Mouse (Mus musculus): ENCODE data around the gene Ldah. TPM values are rescaled to one million over a fixed set of nuclear protein-coding genes. Genes with fewer than 3 reads are reported as not detected.

Gene Ldah
- total and polyA plus RNA-seq, 3 experiments = 25.1 to 31.0 (median 26.1) TPM

- H3K79me2 ChIP-seq (replicated peaks; ENCODE audit: control insufficient read depth, insufficient read depth, low read length) = no peaks in the 10 kb centered on the region
- no peak overlapping the region for H3K9ac ChIP-seq (ENCODE audit: low read depth, low read length)
- 42% methylated on average over 2 of the region's 2 CpGs for WGBS
- no peak for DNase-seq
- H3K27ac ChIP-seq = no peak overlapping the region
- intact Hi-C loops (cut with DNase I) = no loop called here
- H3K4me3 ChIP-seq = no peak overlapping the region
- no peak for TF ChIP-seq EP300 (IDR thresholded peaks at IDR 0.05; ENCODE audit: insufficient read depth, low read depth, low read length)
- TF ChIP-seq POLR2A (IDR thresholded peaks at IDR 0.05; ENCODE audit: insufficient read depth, low read depth, low read length) = no peak
- TF ChIP-seq CTCF (IDR thresholded peaks at IDR 0.05) = no peak
- H3K4me1 ChIP-seq (ENCODE audit: control insufficient read depth, insufficient read depth, low read length) = no peaks in the 10 kb centered on the region
- H3K36me3 ChIP-seq (ENCODE audit: control insufficient read depth, insufficient read depth, low read length) = no peaks in the 10 kb centered on the region; the same call in 1 of the 2 replicates
- H3K27me3 ChIP-seq (ENCODE audit: control insufficient read depth, insufficient read depth, low read length) = no peaks in the 10 kb centered on the region
These were observed 63.5 kb downstream of the Ldah start for GRCm38 (mm10) chr12:8271405-8271804.

- Histone ChIP-seq H3K27me3 (ENCODE audit: control insufficient read depth, insufficient read depth, low read length) (no peaks in the 10 kb centered on the region), H3K36me3 (ENCODE audit: control insufficient read depth, insufficient read depth, low read length) (peaks cover 2% of the 10 kb centered on the region; the same call in 1 of the 2 replicates), H3K4me3 (no peak overlapping the region), H3K4me1 (ENCODE audit: control insufficient read depth, insufficient read depth, low read length) (peaks cover 4% of the 10 kb centered on the region), H3K79me2 (replicated peaks; ENCODE audit: control insufficient read depth, insufficient read depth, low read length) (no peaks in the 10 kb centered on the region), H3K9ac (ENCODE audit: low read depth, low read length) (no peak overlapping the region), H3K27ac (no peak overlapping the region)
- TF ChIP-seq EP300 (IDR thresholded peaks at IDR 0.05; ENCODE audit: insufficient read depth, low read depth, low read length) = no peak
- TF ChIP-seq POLR2A (IDR thresholded peaks at IDR 0.05; ENCODE audit: insufficient read depth, low read depth, low read length) = no peak
- no peak for TF ChIP-seq CTCF (IDR thresholded peaks at IDR 0.05)
- intact Hi-C loops (cut with DNase I) = no loop called here
- WGBS = 75% methylated on average over 6 of the region's 6 CpGs
- DNase-seq = no peak
These were observed 65.7 kb downstream of the Ldah start for GRCm38 (mm10) chr12:8273471-8274171.

- intact Hi-C loops (cut with DNase I) = no loop called here
- WGBS = 94% methylated on average over 4 of the region's 4 CpGs
These were observed 67.5 kb downstream of the Ldah start for GRCm38 (mm10) chr12:8275424-8275823.

GRCm38 (mm10) chr12:8281225-8282017 is 73.5 kb downstream of the Ldah start:
- DNase-seq = no peak
- intact Hi-C loops (cut with DNase I) = no loop called here

More at GRCm38 (mm10) chr12:8275424-8275823, 67.5 kb downstream of the Ldah start:
- DNase-seq = no peak
- peaks cover 2% of the 10 kb centered on the region; the same call in 1 of the 2 replicates for H3K36me3 ChIP-seq (ENCODE audit: control insufficient read depth, insufficient read depth, low read length)
- no peak overlapping the region for H3K4me3 ChIP-seq
- TF ChIP-seq CTCF (IDR thresholded peaks at IDR 0.05) = no peak
- no peak for TF ChIP-seq EP300 (IDR thresholded peaks at IDR 0.05; ENCODE audit: insufficient read depth, low read depth, low read length)
- TF ChIP-seq POLR2A (IDR thresholded peaks at IDR 0.05; ENCODE audit: insufficient read depth, low read depth, low read length) = no peak
- H3K27ac ChIP-seq = no peak overlapping the region
- no peaks in the 10 kb centered on the region for H3K27me3 ChIP-seq (ENCODE audit: control insufficient read depth, insufficient read depth, low read length)
- H3K79me2 ChIP-seq (replicated peaks; ENCODE audit: control insufficient read depth, insufficient read depth, low read length) = no peaks in the 10 kb centered on the region
- peaks cover 4% of the 10 kb centered on the region for H3K4me1 ChIP-seq (ENCODE audit: control insufficient read depth, insufficient read depth, low read length)
- H3K9ac ChIP-seq (ENCODE audit: low read depth, low read length) = no peak overlapping the region

GRCm38 (mm10) chr12:8287970-8288369 is 80.1 kb downstream of the Ldah start:
- no peak overlapping the region for H3K9ac ChIP-seq (ENCODE audit: low read depth, low read length)
- WGBS = 59% methylated on average over 3 of the region's 3 CpGs
- TF ChIP-seq EP300 (IDR thresholded peaks at IDR 0.05; ENCODE audit: insufficient read depth, low read depth, low read length) = no peak
- TF ChIP-seq CTCF (IDR thresholded peaks at IDR 0.05) = peak; percentile 32
- H3K4me1 ChIP-seq (ENCODE audit: control insufficient read depth, insufficient read depth, low read length) = no peaks in the 10 kb centered on the region
- no peaks in the 10 kb centered on the region for H3K27me3 ChIP-seq (ENCODE audit: control insufficient read depth, insufficient read depth, low read length)
- no peak overlapping the region for H3K27ac ChIP-seq
- no peaks in the 10 kb centered on the region for H3K36me3 ChIP-seq (ENCODE audit: control insufficient read depth, insufficient read depth, low read length)
- H3K79me2 ChIP-seq (replicated peaks; ENCODE audit: control insufficient read depth, insufficient read depth, low read length) = no peaks in the 10 kb centered on the region
- DNase-seq = no peak
- intact Hi-C loops (cut with DNase I) = no loop called here
- no peak overlapping the region for H3K4me3 ChIP-seq

More at GRCm38 (mm10) chr12:8281225-8282017, 73.5 kb downstream of the Ldah start:
- peaks cover 4% of the 10 kb centered on the region for H3K4me1 ChIP-seq (ENCODE audit: control insufficient read depth, insufficient read depth, low read length)
- no peak overlapping the region for H3K27ac ChIP-seq
- 70% methylated on average over 15 of the region's 15 CpGs for WGBS
- H3K79me2 ChIP-seq (replicated peaks; ENCODE audit: control insufficient read depth, insufficient read depth, low read length) = no peaks in the 10 kb centered on the region
- H3K9ac ChIP-seq (ENCODE audit: low read depth, low read length) = no peak overlapping the region
- H3K4me3 ChIP-seq = no peak overlapping the region
- TF ChIP-seq CTCF (IDR thresholded peaks at IDR 0.05) (no peak), EP300 (IDR thresholded peaks at IDR 0.05; ENCODE audit: insufficient read depth, low read depth, low read length) (no peak), POLR2A (IDR thresholded peaks at IDR 0.05; ENCODE audit: insufficient read depth, low read depth, low read length) (no peak)
- H3K36me3 ChIP-seq (ENCODE audit: control insufficient read depth, insufficient read depth, low read length) = peaks cover 2% of the 10 kb centered on the region; the same call in 1 of the 2 replicates
- no peaks in the 10 kb centered on the region for H3K27me3 ChIP-seq (ENCODE audit: control insufficient read depth, insufficient read depth, low read length)

- H3K4me3 ChIP-seq = no peak overlapping the region
- H3K79me2 ChIP-seq (replicated peaks; ENCODE audit: control insufficient read depth, insufficient read depth, low read length) = no peaks in the 10 kb centered on the region
- TF ChIP-seq POLR2A (IDR thresholded peaks at IDR 0.05; ENCODE audit: insufficient read depth, low read depth, low read length) (no peak), EP300 (IDR thresholded peaks at IDR 0.05; ENCODE audit: insufficient read depth, low read depth, low read length) (no peak), CTCF (IDR thresholded peaks at IDR 0.05) (no peak)
- intact Hi-C loops (cut with DNase I) = no loop called here
- H3K36me3 ChIP-seq (ENCODE audit: control insufficient read depth, insufficient read depth, low read length) = no peaks in the 10 kb centered on the region
- no peaks in the 10 kb centered on the region for H3K4me1 ChIP-seq (ENCODE audit: control insufficient read depth, insufficient read depth, low read length)
- no peak for DNase-seq
- WGBS = 87% methylated on average over 6 of the region's 6 CpGs
- H3K9ac ChIP-seq (ENCODE audit: low read depth, low read length) = no peak overlapping the region
- no peak overlapping the region for H3K27ac ChIP-seq
- H3K27me3 ChIP-seq (ENCODE audit: control insufficient read depth, insufficient read depth, low read length) = no peaks in the 10 kb centered on the region
These were observed 81.2 kb downstream of the Ldah start for GRCm38 (mm10) chr12:8289099-8289498.

Data from heart, adult 2 months (tissue).